Mouse (Mus musculus): ENCODE measurements around the gene Dcst2.

DNA sequence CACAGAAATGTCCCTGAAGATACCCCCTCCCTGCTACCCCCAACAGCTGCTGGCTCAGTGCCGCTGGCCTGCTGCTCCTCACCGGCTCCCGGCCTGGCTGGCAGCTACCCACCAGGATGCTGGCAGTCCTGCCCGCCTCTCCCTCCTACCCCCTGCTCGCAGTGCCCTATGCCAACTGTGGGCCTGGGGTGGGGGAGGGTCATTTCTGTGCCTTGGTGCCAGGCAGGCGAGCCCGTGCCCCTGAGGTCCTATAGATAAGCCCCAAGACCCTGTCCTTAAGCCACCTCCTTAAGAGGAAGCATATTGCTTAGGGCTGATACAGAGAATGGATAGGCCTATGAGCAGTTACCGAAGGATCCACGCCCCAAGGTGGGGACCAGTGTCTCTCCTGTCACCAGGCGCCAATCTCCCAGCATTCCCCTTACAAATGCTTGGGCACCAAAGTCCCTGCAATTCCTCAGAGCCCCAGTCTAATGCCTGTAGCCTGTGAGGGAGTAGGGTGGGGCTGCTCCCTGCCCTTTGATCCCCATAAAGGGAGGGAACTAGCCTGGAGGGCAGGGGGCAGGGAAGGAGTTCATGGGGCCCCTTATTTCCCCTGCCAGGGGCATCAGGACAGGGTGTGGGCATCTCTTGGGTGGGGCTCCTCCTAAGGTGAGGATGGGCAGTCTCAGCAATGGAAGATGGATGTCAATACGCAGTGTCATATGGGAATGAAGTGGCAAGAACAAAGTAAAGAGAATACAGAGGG lies 26.5 kb downstream of the Dcst2 start:
- TF ChIP-seq CHD2 (IDR thresholded peaks at IDR 0.05; ENCODE audit: low read depth, low read length) = no peak
- no peak for TF ChIP-seq ZC3H11A (IDR thresholded peaks at IDR 0.05; ENCODE audit: borderline replicate concordance, low read depth, low read length)

Measured in ES-E14 (cell line).